Mouse (Mus musculus): ENCODE measurements around the gene Adprhl1.

- TF ChIP-seq CTCF (IDR thresholded peaks at IDR 0.05; ENCODE audit: insufficient read depth, low read length), result no peak
- no peak for TF ChIP-seq POLR2A (IDR thresholded peaks at IDR 0.05; ENCODE audit: borderline replicate concordance, extremely low read depth, low read depth, low read length)
Observed at GRCm38 (mm10) chr8:13216386-13216785, 37.6 kb downstream of the Adprhl1 start.

All from lung, adult 2 months (tissue).